Mouse (Mus musculus) adrenal gland, adult 18-20 months (tissue): ENCODE data around the gene Adra2c. TPM values are rescaled to one million over a fixed set of nuclear protein-coding genes. Genes with fewer than 3 reads are reported as not detected.

Experiments used
- DNase-seq, 2 experiments: peaks; one replicate each; pipeline ENCODE4 v3.0.0; 2021 to 2022; ENCODE audit warnings: low spot score in 2 of 2
- total RNA-seq, 2 experiments: library from RNA; stranded (reverse); gene quantifications; 1 replicate in 1 of 2; 2 replicates in 1 of 2; pipeline ENCODE4 v1.2.3; 2021

Adra2c gene
- total RNA-seq, 2 experiments from 2014 or later = 0.70 to 1.2 TPM

- no peak for DNase-seq
Observed at GRCm38 (mm10) chr5:35309853-35310252, 31.7 kb downstream of the Adra2c start.

DNA sequence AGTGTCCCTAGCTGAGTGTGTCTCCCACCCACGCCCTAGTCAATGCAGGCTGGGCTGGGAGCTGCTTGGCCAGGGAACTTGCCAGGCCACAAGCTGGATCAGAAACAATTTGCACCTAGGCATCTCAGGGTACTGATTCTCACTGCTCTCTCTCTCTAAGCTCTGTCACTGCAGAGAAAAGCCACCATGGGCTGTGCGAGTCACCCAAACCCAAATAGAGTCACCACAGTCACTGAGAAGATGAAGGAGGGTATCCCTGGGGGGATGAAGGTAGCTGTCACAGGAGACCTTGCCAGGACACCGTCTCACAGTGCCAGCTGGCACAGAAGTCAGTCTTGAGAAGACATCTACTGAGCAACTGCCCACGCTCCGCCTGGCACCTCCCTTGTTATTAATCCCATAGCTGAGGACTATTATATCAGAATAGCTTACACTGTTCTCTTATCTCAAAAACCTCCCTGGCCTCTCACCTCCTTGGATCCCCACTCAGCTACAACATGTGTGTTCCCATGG is 33.7 kb downstream of the Adra2c start:
- no peak for DNase-seq

GRCm38 (mm10) chr5:35313231-35313821 is 35.2 kb downstream of the Adra2c start:
- no peak for DNase-seq

DNA sequence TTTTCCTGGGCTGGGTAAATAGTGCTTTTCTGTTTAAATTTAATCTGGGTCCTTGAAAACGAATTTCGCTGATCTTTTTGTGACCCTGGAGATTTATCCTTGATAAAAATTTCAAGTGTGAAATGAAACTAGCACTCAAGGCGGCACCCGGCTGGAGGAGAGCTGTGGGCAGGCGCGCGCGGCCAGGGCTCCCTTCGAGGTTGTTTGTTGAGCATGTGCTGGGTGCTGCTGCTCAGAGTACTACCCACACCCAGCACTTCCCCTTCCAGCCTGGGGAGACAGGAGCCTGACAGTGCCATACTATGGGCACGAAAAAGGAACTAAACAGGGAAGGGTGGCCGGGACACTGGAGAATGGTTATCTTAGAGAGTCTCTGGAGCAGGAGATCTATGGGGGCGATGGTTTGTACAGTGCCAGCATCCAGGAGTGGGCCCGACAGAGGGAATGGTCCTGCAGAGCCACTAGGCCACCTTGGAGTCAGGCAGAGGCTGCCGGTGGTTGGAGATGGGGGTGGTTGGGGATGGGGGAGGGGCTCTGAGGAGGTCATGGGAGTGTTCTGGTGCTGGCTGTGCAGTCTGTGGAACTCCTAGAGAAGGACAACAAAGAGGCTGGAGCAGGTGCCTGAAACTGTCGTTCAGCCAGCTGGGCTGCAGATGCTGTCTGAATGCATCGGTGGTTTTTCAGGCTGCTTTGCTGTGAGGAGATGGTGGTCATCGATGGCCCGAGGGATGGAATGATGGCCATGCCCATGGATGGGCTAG is 35.9 kb downstream of the Adra2c start:
- no peak for DNase-seq

DNA sequence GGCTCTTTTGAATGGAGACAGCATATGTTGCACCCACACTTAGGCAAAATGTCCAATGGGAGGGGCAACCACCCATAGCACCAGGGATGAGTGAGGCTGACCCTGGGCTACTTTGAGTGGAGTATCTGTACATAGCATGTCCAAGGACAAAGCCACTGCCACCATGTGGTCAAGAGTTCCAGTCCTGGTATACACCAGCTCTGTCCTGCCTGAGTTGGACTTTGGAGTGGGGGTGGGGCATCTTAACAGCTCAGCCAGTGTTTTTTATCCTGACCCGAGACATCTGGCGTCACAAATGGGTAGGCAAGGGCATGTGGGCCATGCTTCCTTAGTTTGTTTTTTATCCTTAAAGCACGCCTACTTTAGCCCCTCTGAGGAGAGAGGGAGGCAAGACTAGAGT is 36.5 kb downstream of the Adra2c start:
- DNase-seq = no peak

GRCm38 (mm10) chr5:35315204-35315603 is 37.1 kb downstream of the Adra2c start:
- no peak for DNase-seq

GRCm38 (mm10) chr5:35320650-35321049 is 42.5 kb downstream of the Adra2c start:
- peak; percentile 35 to 65 for DNase-seq

DNA sequence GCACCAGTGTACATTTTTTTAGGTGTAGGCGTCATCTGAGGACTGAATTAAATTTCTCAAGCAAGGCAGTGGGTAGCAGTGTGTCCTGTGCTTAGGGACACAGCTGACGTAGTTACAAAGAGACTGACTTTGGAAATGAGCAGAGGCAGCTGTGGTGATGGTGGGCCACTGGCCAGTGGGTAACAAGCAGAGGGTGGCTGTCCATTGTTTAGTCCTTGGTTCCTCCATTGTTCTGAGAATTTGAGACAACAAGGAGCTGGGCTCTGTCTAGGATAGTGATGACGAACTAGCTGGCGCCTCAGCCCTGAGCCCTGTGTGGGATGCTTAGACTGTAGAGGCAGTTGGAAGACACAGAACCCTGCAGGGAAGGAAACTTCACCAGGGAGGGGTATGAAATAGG is 52.7 kb downstream of the Adra2c start:
- DNase-seq = no peak

Other genes starting within 250 kb of the Adra2c start
- under 1 TPM; 0.22 to 0.96 TPM for gene Hgfac, start 236.8 kb upstream of the Adra2c start, total RNA-seq
- 10 to 100 TPM in 1 of 2 experiments, 1 to 10 TPM in 1; 7.4 to 16.0 TPM for gene Dok7, start 221.6 kb upstream of the Adra2c start, total RNA-seq
- 100 to 1,000 TPM; 115 TPM for gene Lrpap1, start 172.6 kb upstream of the Adra2c start, total RNA-seq
- not detected for gene Hmx1, start 110.8 kb downstream of the Adra2c start, total RNA-seq
- 1 to 10 TPM in 1 of 2 experiments, under 1 TPM in 1; 0.35 to 1.1 TPM for gene Cpz, start 247.4 kb downstream of the Adra2c start, total RNA-seq